Mouse (Mus musculus) spleen, postnatal 14 days (tissue): Measurements from ENCODE around the gene Esp24.
"Not testable (repeated sequence)": the region's sequence is repeated elsewhere in the genome, so short reads cannot be mapped to it uniquely, and the experiment has no call there.

ENCODE experiments used
- DNase-seq, 2 experiments: peaks; one replicate each; pipeline ENCODE4 v3.0.0; 2021 to 2022; ENCODE audit warnings: low spot score in 2 of 2

Esp24 gene

DNA sequence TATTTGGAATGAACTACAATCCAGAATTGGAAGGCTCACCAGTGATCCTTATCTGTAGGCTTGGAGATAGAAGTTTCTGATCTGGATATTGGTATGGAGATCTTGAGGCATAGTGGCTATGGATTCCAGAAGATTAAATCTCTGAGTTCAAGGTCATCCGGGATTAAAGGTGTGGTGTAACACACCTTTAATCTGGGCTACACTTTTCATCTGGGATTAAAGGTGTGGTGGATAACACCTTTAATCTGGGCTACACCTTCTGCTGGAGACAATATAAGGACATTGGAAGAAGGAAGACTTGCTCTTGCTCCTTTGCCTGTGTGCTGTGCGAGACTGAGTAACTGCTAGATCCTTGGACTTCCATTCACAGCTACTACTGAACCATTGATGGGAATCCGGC lies at the start of gene Esp24:
Esp24 (plus strand) TSS at position 301 of the 400 bp plus-strand sequence.
- DNase-seq, result not testable (repeated sequence)

DNA sequence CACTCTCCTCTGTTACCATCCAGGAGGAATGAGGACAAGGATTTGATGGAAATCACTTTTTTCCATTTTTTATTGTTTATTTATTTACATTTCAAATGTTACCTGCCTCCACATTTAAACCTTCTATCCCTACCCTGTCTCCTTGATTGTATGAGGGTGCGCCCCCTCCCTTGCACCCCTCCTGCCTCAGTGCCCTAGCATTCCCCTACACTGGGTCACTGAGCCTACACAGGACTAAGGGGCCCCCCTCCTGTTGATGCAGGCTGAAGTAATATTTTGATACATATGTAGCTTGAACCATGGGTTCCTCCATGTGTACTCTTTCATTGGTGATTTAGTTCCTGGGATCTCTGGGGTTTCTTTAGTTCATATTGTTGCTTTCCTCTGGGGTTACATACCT lies 26.6 kb upstream of the Esp24 start:
- no peak for DNase-seq

DNA sequence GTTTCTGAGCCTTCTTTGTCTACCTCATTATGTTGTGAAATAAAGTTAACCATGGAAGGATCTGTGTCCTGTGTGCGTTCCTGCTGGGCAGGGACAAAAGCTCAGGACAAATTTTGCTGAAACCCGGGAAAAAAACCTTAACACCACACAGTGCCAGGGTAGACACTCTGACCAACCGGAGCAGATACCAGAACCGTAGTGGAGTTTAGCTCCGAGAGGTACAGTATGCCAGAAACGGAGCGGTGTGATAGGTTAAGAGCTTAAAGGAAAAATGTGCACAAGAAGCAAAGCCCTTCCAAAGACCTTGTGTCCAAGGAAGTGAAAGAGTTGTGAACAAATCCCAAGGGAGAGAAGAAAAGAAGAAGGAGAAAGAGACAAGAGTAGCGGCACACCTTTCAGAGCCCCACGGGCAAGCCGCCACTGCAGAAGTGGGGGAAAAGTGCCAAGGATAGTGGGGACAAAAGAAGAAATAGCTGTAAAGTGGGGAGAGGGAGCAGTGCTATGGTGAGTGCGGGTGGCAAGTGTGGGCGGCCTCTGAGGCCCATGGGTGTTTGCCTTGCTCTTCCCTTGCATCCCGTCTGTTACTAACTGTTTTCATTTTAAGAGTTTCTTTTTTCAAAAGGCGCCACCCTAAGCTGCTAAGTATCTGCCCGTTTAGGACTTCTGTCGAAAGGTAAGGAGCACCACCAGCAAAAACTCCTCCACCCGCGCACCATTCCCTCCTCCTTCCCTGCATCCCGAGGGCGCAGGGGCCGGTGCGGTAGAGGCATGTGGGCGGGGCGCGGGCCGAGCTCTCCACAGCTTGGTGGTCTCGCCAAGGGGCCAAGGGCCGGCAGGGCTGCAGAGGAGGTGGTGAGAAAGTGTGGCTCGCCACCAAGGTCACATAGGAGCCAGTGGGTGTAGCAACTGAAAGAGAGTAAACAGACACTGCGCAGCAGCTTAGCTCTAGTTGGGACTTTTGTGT lies 25.5 kb upstream of the Esp24 start:
- DNase-seq, result no peak

DNA sequence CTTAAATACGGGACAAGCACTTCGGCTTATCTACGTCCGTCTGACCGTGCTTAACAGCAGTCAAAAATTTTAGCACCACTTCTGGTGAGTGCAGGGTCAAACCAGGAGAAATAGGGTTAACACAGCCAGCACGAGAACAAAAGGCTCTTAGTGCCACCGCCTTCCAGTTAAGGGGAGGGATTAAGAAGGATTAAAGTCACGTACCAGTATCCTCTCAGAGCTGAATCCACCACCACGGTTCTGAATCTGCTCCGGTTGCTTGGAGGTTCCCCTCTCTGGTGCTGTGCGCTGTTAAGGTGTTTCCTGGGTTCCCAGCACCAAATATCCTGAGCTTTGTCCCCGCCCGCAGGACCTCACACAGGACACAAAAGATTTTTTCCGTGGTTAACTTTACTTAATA lies 19.3 kb upstream of the Esp24 start:
- no peak for DNase-seq

DNA sequence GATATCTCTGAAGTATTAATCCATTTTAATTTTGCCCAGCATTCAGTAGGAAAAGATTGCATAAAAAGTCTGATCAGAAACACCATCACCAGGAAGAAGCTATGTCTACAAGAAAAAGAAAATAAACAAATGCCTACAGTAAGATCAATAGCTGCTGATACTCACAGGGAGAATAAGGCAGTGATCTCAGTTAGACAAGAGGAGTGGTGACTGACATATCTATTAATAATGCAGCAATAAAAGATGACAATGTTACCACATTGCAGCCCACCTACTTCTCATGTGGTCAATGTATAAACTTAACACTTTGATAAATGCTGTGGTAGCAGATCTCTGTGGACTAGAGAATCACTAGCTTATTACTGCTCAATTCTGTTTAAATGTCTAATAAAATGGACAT lies 6.7 kb downstream of the Esp24 start, which contains the start of gene Gm21903:
Gm21903 (minus strand) TSS at position 101 of the 400 bp plus-strand sequence.
- no peak for DNase-seq

DNA sequence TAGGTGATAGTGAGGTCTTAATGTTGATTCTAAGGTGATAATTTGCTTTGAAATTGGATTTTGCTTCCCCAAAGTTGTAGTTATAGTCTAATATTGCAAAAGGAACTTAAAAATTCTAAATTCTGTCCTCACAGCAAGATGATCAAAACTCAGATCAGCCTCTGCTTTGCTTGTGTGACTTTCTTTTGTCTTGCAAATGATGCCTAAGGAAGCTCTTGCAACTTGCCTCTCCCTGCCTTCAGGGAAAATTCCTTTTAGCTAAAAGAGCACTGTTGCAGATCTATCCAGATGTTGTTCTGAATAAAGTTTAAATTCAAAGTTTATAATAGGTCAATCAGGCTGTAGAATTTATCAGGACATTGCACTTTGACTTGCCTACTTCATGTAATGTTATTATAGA lies 27.1 kb downstream of the Esp24 start:
- DNase-seq, result no peak

DNA sequence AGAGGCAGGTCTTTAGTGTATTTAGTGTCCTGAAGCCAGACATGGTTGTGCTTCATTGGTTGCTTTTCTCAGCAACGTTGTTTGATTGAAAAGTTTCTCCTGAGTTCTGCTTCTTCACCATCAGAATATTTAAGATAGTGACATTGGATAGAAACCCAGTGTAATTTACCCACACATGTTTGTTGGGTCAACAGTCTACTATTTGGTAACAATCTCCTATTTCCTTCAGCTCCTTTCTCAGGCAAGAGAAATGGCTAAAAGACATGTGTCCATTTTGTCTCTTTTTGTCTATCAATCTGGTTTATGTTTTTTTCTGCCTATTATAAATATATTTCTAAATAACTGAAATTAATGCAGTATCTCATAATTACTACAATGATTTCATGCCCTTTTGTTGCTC lies 40.4 kb downstream of the Esp24 start, which contains the start of gene Esp23:
Esp23 (minus strand) TSS at position 101 of the 400 bp plus-strand sequence.
- no peak for DNase-seq
